Mouse (Mus musculus) CH12.LX (cell line): ENCODE measurements at regions not wholly inside any gene's neighbourhood (a gene's known extent, or its start where the extent isn't known, plus 50 kb on each side); places are given as distances from the start of the nearest gene placed in this dataset.

Experiments used
- DNase-seq: peaks from one replicate; pipeline ENCODE4 v3.0.0-alpha.2; 2013; ENCODE audit errors: extremely low read depth
- H3K27ac ChIP-seq: 2 replicates; pipeline ENCODE4 v1.5.1; 2012; ENCODE audit warnings: low read depth, mild to moderate bottlenecking, control low read depth, moderate library complexity; ENCODE audit not compliant: insufficient read depth
- H3K27me3 ChIP-seq: replicated peaks from 2 replicates; pipeline ENCODE3; 2012; ENCODE audit warnings: inconsistent platforms
- H3K36me3 ChIP-seq, 2 experiments: replicated peaks in 1 of 2; 2 replicates each; pipeline versions ENCODE3 to v1.6.1; 2012; ENCODE audit warnings: inconsistent platforms in 1 of 2, low read length in 1 of 2, mild to moderate bottlenecking in 1 of 2, mixed read lengths in 1 of 2, moderate library complexity in 1 of 2; ENCODE audit not compliant: control insufficient read depth in 1 of 2, insufficient read depth in 1 of 2
- H3K4me1 ChIP-seq, 2 experiments: 2 replicates each; pipeline ENCODE4 v1.6.1; 2012; ENCODE audit warnings: inconsistent platforms in 1 of 2, moderate library complexity in 1 of 2; ENCODE audit not compliant: insufficient read depth in 2 of 2, control insufficient read depth in 1 of 2
- H3K4me2 ChIP-seq: 2 replicates; pipeline ENCODE4 v1.6.1; 2012; ENCODE audit warnings: low read depth, mild to moderate bottlenecking, control low read depth; ENCODE audit not compliant: poor library complexity, insufficient read depth, severe bottlenecking
- H3K4me3 ChIP-seq, 3 experiments: fragments of 150-350 bp in 1 of 3; sonication (generic) in 1 of 3; replicated peaks in 1 of 3; 2 replicates each; pipeline versions ENCODE3 to v1.5.1; 2011 to 2012; ENCODE audit warnings: low read depth in 2 of 3, low read length in 2 of 3, mild to moderate bottlenecking in 2 of 3, moderate library complexity in 2 of 3, control low read depth in 1 of 3, improper control_type of control experiment in 1 of 3, inconsistent platforms in 1 of 3, mixed read lengths in 1 of 3; ENCODE audit not compliant: poor library complexity in 1 of 3
- H3K79me2 ChIP-seq: replicated peaks from 2 replicates; pipeline ENCODE4 v1.6.1; 2012; ENCODE audit warnings: mild to moderate bottlenecking, moderate library complexity; ENCODE audit not compliant: control insufficient read depth, poor library complexity, insufficient read depth, severe bottlenecking; ENCODE audit errors: extremely low read depth
- H3K9ac ChIP-seq: 2 replicates; pipeline ENCODE4 v1.6.1; 2012; ENCODE audit warnings: low read depth, mild to moderate bottlenecking, control low read depth, moderate library complexity; ENCODE audit not compliant: insufficient read depth
- H3K9me3 ChIP-seq: replicated peaks from 2 replicates; pipeline ENCODE3; 2012; ENCODE audit warnings: low read length, inconsistent platforms, mixed read lengths
- BHLHE40 ChIP-seq: IDR thresholded peaks from 2 replicates; pipeline ENCODE4 v1.6.1; 2011; ENCODE audit warnings: mild to moderate bottlenecking, low read depth, low read length, improper control_type of control experiment
- CHD1 ChIP-seq: IDR thresholded peaks from 2 replicates; pipeline ENCODE4 v1.6.1; 2012; ENCODE audit warnings: low read depth, low read length, improper control_type of control experiment, inconsistent platforms
- CHD2 ChIP-seq: IDR thresholded peaks from 2 replicates; pipeline ENCODE4 v1.6.1; 2011; ENCODE audit warnings: low read length, improper control_type of control experiment
- CTCF ChIP-seq, 2 experiments: IDR thresholded peaks in 1 of 2; conservative IDR thresholded peaks in 1 of 2; 2 replicates each; pipeline ENCODE4 v1.5.1; 2011 to 2012; ENCODE audit warnings: low read depth in 2 of 2, low read length in 2 of 2, improper control_type of control experiment in 1 of 2, inconsistent platforms in 1 of 2, mild to moderate bottlenecking in 1 of 2, moderate library complexity in 1 of 2
- ELF1 ChIP-seq: IDR thresholded peaks from 2 replicates; pipeline ENCODE4 v1.6.1; 2014; ENCODE audit warnings: low read depth, mild to moderate bottlenecking, inconsistent platforms, low read length, improper control_type of control experiment
- EP300 ChIP-seq: IDR thresholded peaks from 2 replicates; pipeline ENCODE4 v1.6.1; 2011; ENCODE audit warnings: low read length, improper control_type of control experiment
- ETS1 ChIP-seq: conservative IDR thresholded peaks from 2 replicates; pipeline ENCODE4 v1.6.1; 2012; ENCODE audit warnings: low read depth, mild to moderate bottlenecking, inconsistent platforms, low read length, improper control_type of control experiment, moderate library complexity
- HCFC1 ChIP-seq: IDR thresholded peaks from 2 replicates; pipeline ENCODE4 v1.6.1; 2012; ENCODE audit warnings: low read depth, mild to moderate bottlenecking, inconsistent platforms, low read length, improper control_type of control experiment
- IRF4 ChIP-seq: IDR thresholded peaks from 2 replicates; pipeline ENCODE4 v1.6.1; 2014; ENCODE audit warnings: low read depth, mild to moderate bottlenecking, inconsistent platforms, low read length, improper control_type of control experiment
- JUN ChIP-seq: IDR thresholded peaks from 2 replicates; pipeline ENCODE4 v1.6.1; 2011; ENCODE audit warnings: low read depth, mild to moderate bottlenecking, low read length, improper control_type of control experiment, moderate library complexity; ENCODE audit not compliant: insufficient read depth
- JUND ChIP-seq: conservative IDR thresholded peaks from 2 replicates; pipeline ENCODE4 v1.6.1; 2011; ENCODE audit warnings: low read depth, low read length, improper control_type of control experiment
- MAX ChIP-seq: IDR thresholded peaks from 2 replicates; pipeline ENCODE4 v1.6.1; 2011; ENCODE audit warnings: low read length, improper control_type of control experiment
- MAZ ChIP-seq: IDR thresholded peaks from 2 replicates; pipeline ENCODE4 v1.6.1; 2012; ENCODE audit warnings: low read depth, mild to moderate bottlenecking, inconsistent platforms, low read length, improper control_type of control experiment, moderate library complexity
- NELFE ChIP-seq: IDR thresholded peaks from 2 replicates; pipeline ENCODE4 v1.6.1; 2011; ENCODE audit warnings: low read depth, low read length, improper control_type of control experiment
- NRF1 ChIP-seq: IDR thresholded peaks from 2 replicates; pipeline ENCODE4 v1.6.1; 2014; ENCODE audit warnings: low read depth, mild to moderate bottlenecking, inconsistent platforms, low read length, improper control_type of control experiment, moderate library complexity
- POLR2A ChIP-seq: IDR thresholded peaks from 2 replicates; pipeline ENCODE4 v1.6.1; 2011; ENCODE audit warnings: low read depth, mild to moderate bottlenecking, improper control_type of control experiment, low read length
- POLR2AphosphoS2 ChIP-seq: IDR thresholded peaks from 2 replicates; pipeline ENCODE4 v1.6.1; 2011; ENCODE audit warnings: low read depth, low read length, improper control_type of control experiment
- SIN3A ChIP-seq: IDR thresholded peaks from 2 replicates; pipeline ENCODE4 v1.6.1; 2012; ENCODE audit warnings: low read length, improper control_type of control experiment, inconsistent platforms
- TBP ChIP-seq: conservative IDR thresholded peaks from 2 replicates; pipeline ENCODE4 v1.6.1; 2011; ENCODE audit warnings: low read depth, low read length, improper control_type of control experiment
- USF1 ChIP-seq: IDR thresholded peaks from 2 replicates; pipeline ENCODE4 v1.6.1; 2014; ENCODE audit warnings: low read depth, mild to moderate bottlenecking, inconsistent platforms, low read length, improper control_type of control experiment
- dilution Hi-C: fragments of 300-500 bp; cut with MboI; formaldehyde crosslinking; loops from 2 replicates; pipeline ENCODE4 v1.14.3; 2020; ENCODE audit warnings: low sequenced_read_pairs; ENCODE audit not compliant: extremely low pct_unique_long_range_greater_than_20kb, extremely low pct_ligation_motif_present
- in situ Hi-C: fragments of 300-500 bp; cut with MboI; formaldehyde crosslinking; loops from 3 replicates; pipeline ENCODE4 v1.14.3; 2019; ENCODE audit warnings: low sequenced_read_pairs, low pct_ligation_motif_present, low pct_unique_long_range_greater_than_20kb, mixed read lengths

GRCm38 (mm10) chr1:61313196-61313595, 325.4 kb upstream of the Pard3b start:
- no peaks in the 10 kb centered on the region for H3K4me1 ChIP-seq
- no peak overlapping the region for H3K4me2 ChIP-seq
- no peaks in the 10 kb centered on the region for H3K27me3 ChIP-seq
- no peaks in the 10 kb centered on the region for H3K9me3 ChIP-seq
- DNase-seq, result no peak
- dilution Hi-C loops, result no loop called here
- in situ Hi-C loops, result no loop called here
- H3K9ac ChIP-seq, result no peak overlapping the region
- H3K79me2 ChIP-seq, result no peaks in the 10 kb centered on the region
- H3K4me3 ChIP-seq, result no peak overlapping the region
- H3K36me3 ChIP-seq, result no peaks in the 10 kb centered on the region
- no peak overlapping the region for H3K27ac ChIP-seq
- no peak for TF ChIP-seq EP300
- TF ChIP-seq MAZ, result no peak
- TF ChIP-seq CHD1, result no peak
- TF ChIP-seq BHLHE40, result no peak
- no peak for TF ChIP-seq JUN
- no peak for TF ChIP-seq TBP
- TF ChIP-seq ELF1, result no peak
- TF ChIP-seq CTCF (conservative IDR thresholded peaks at IDR 0.05 in 1 of 2, IDR thresholded peaks at IDR 0.05 in 1 of 2; ENCODE audit: low read depth in 2 of 2, low read length in 2 of 2), result no peak
- no peak for TF ChIP-seq CHD2
- TF ChIP-seq NRF1, result no peak
- no peak for TF ChIP-seq POLR2AphosphoS2
- no peak for TF ChIP-seq HCFC1
- no peak for TF ChIP-seq JUND
- TF ChIP-seq USF1, result no peak
- no peak for TF ChIP-seq SIN3A

- no peaks in the 10 kb centered on the region for H3K79me2 ChIP-seq
- H3K4me1 ChIP-seq, result no peaks in the 10 kb centered on the region
- H3K9me3 ChIP-seq, result no peaks in the 10 kb centered on the region
- H3K4me3 ChIP-seq, result no peak overlapping the region
- no peak for DNase-seq
- TF ChIP-seq JUND (no peak), ETS1 (no peak), NRF1 (no peak), ELF1 (no peak), JUN (no peak), MAX (no peak), NELFE (no peak), POLR2A (no peak), BHLHE40 (no peak), IRF4 (no peak), POLR2AphosphoS2 (no peak)
- no peaks in the 10 kb centered on the region for H3K36me3 ChIP-seq
- in situ Hi-C loops (no loop called here), dilution Hi-C loops (no loop called here)
- H3K4me2 ChIP-seq, result no peak overlapping the region
- H3K9ac ChIP-seq, result no peak overlapping the region
- no peak overlapping the region for H3K27ac ChIP-seq
- H3K27me3 ChIP-seq, result no peaks in the 10 kb centered on the region
Measured at GRCm38 (mm10) chr1:61316261-61316660, 322.4 kb upstream of the Pard3b start.
